Mouse (Mus musculus): Measurements from ENCODE around the gene U90926.

DNA sequence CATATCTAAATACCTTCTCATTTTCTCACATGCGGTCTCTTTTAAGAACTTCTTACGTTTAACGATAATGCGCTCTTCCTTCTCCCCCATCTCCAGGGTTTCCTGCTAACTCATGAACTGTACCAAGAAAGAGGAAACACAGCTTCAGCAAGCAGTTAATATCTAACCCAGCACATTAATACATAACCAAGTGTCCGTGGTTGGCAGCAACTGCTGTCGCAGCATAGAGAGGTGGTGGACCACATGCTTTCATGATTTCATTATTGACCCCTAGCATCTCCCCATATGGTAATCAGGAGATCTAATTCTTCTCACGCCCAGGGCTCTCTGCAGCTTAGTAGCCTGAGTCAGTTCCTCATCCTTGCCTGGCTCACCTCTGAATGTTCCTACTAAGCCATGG lies 10.0 kb downstream of the U90926 start:
- TF ChIP-seq POLR2A (IDR thresholded peaks at IDR 0.05; ENCODE audit: low read depth, low read length) (no peak), CTCF (IDR thresholded peaks at IDR 0.05; ENCODE audit: extremely low read depth, insufficient read length, insufficient replicate concordance, low read depth, low read length) (no peak)

Data from small intestine, adult 2 months (tissue).